Mouse (Mus musculus) induced T-regulatory cell, adult 2 months (primary cell): ENCODE measurements around the gene Flt3l.

Experiments used
- DNase-seq: peaks from one replicate; pipeline ENCODE4 v3.0.0-alpha.2; 2012; ENCODE audit warnings: low read depth

The Flt3l gene

DNA sequence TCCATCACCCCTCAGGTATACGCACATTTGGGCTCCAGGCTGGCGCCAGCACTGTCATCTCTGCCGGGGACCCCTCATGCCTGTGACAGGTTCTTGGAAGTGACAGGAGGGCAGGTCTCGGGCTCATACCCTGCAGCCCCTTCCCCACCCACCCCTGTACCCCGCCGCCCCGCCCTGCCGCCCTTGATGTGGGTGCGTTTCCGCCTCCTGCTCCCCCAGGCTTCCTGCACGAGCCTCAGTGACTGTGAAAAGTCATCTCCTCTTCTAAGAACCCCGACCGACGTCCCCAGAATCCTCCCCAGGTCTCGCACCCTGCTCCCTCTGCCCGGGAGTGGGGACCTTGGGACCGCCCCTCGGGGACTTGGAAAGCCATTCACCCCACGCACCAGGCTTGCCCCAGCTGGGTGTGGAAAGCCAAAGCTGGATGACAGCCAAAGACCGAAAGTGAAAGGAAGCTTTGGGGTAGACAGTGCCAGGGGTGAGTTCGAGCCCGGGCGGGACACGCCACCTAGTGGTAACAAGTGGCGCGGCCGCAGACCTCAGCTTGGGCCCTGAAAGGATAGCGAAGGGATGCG, at the start of gene Flt3l, which contains the start of gene Gm45713:
Gene Flt3l, minus strand, starts transcription at position 440 of the 575 bp plus-strand sequence.
Gene Gm45713, minus strand, starts transcription at position 239 of the 575 bp plus-strand sequence.
- peak; percentile 97 for DNase-seq

DNA sequence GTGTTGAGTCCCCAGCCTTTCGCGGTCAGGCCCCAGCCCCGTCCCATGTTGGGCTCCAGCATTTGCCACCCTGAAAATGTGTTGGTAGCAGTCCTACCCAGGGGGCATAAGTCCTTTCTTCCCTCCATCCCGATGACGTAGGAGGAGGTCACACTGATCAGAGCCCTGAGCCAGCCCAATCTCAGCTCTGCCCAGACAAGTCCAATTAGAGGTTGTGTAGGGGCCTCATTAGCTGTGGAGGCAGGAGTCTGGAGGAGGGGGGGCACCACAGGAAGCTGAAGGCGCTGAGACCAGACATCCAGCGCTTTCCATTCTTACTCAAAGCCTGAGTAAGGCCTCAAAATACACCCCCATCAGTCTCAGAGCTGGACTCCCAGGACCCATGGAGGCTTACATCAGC, 49.7 kb upstream of the Flt3l start:
- no peak for DNase-seq

DNA sequence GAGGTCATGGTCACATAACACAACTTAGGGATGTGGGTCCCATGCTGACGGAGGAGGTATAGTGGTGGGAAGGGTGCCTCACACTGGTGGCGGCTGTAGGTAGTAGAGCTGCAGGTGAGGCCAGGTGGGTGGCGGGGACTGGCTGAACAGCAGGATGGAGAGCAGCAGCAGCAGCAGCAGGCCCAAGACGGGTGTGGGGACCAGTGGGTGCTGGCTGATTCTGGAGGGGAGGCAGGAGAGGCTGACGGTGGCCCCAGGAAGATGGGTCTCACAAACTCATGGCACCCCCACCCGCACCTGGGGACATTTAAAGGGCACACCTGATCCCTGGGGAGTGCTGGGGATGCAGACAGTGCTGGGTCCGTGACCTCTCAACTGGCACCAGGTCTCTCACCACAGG, 47.4 kb upstream of the Flt3l start:
- DNase-seq = no peak

- no peak for DNase-seq
Measured at GRCm38 (mm10) chr7:45182606-45183005, 46.4 kb upstream of the Flt3l start.

GRCm38 (mm10) chr7:45182199-45182601, 46.0 kb upstream of the Flt3l start:
- peak; percentile 93 for DNase-seq

GRCm38 (mm10) chr7:45181540-45181939, 45.3 kb upstream of the Flt3l start:
- peak; percentile 38 for DNase-seq

- no peak for DNase-seq
Measured at GRCm38 (mm10) chr7:45180896-45181477, 44.8 kb upstream of the Flt3l start, which contains the start of gene Pth2. Gene Pth2, plus strand, starts transcription at chr7:45180995.

DNA sequence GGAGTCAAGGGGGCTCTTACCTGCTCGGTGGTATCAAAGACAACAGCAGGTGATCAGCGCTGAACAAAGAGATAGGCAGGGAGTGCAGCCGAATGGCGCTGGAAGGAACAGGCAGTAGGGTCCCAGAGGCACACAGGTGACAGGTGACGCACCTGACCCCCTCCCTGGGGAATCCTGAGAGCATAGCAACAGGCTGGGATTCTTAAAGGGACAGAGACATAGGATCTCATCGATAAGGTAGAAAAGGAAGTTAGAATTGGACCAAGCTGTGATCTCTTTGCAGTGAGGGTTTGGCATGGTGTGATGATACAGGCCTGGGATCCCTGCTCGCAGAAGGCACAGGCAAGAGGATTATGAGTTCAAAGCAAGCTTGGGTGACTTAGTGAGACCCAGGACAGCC, 43.2 kb upstream of the Flt3l start, which contains the start of gene Gfy:
Gene Gfy, minus strand, starts transcription at position 101 of the 400 bp plus-strand sequence.
- no peak for DNase-seq

DNA sequence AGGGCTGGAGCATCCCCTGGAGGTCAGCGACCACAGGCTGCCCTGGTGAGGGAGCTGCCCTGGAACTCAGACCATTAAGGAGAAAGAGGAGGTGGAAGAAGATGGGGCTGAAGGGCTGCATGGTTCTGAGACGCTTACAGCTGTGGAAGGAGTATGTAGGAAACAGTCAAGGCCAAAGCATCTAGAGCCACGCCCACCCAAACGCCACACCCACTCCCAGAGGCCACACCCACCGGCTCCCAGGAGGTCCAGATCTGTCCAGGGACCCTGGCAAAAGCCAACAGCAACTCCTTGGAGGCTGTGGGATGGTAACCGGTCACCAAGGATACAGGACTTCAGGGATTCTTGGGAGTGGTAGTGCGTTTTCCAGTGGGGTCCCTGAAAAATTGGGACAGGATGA, 42.3 kb upstream of the Flt3l start:
- DNase-seq = peak; percentile 36

GRCm38 (mm10) chr7:45176356-45176755, 40.1 kb upstream of the Flt3l start:
- DNase-seq = no peak

DNA sequence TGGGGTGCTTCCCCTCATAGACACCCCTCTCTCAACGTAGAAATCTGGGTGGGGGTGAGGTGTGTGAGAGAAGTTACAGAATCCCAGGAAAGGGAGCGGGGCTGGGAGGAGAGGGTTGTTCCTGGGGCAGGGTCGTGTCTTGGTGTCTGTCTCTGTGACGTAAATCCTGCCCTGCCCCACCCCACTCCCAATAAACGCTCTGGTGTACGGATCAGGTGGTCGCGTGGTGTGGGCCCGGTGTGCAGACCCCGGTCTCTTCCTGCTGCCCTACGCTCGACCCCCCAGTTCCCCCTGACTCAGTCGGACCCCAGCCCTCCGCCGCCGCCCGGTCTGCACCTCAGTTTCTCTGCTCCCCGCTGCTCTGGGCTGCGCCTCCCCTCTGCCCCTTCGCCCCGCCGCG, 39.7 kb upstream of the Flt3l start:
- no peak for DNase-seq

GRCm38 (mm10) chr7:45175398-45175797, 39.2 kb upstream of the Flt3l start:
- DNase-seq = no peak

GRCm38 (mm10) chr7:45174567-45175280, 38.5 kb upstream of the Flt3l start:
- DNase-seq = no peak

DNA sequence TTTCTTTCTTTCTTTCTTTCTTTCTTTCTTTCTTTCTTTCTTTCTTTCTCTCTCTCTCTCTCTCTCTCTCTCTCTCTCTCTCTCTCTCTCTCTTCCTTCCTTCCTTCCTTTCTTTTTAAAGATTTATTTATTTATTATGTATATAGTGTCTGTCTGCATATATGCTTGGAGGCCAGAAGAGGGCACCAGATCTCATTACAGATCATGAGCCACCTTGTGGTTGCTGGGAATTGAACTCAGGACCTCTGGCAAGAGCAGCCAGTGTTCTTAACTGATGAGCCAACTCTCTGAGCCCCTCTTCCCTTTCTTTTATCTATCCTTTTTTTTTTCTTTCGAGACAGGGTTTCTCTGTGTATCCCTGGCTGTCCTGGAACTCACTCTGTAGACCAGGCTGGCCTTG, 37.5 kb upstream of the Flt3l start:
- peak; percentile 80 for DNase-seq

- peak; percentile 75 for DNase-seq
Measured at GRCm38 (mm10) chr7:45172974-45173373, 36.7 kb upstream of the Flt3l start.

DNA sequence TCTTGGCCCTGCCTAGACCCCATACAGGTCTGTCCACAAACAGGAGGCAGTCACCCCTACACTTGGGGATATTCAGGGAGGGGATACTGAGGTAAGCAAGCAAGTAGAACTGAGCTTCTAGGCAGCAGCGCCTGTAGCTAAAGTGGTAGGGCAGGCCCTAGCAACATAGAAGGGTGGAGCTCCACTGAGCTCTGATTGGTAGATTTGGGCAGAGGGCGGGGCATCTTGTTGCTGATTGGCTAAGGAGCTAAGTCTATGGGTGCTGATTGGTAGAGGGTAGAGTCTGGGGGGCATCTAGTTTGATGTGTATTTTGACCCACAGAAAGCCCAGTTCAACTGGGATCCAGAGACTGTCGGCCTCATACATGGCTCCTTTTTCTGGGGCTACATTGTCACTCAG, 33.3 kb upstream of the Flt3l start:
- peak; percentile 47 for DNase-seq

DNA sequence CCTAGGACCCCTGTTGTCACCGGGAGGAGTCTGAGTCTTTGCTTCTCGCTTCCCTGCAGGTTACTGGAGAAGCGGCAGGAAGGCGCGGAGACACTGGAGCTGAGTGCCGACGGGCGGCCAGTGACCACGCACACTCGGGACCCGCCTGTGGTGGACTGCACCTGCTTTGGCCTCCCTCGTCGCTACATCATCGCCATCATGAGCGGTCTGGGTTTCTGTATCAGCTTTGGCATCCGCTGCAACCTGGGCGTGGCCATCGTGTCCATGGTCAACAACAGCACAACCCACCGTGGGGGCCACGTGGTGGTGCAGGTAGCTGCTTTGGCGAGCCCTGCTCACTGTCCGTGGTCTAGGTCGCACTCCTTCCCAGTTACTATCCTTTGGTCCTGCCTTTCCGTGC, 32.4 kb upstream of the Flt3l start:
- DNase-seq = no peak

GRCm38 (mm10) chr7:45167761-45168445, 31.7 kb upstream of the Flt3l start:
- no peak for DNase-seq

GRCm38 (mm10) chr7:45166950-45167401, 30.7 kb upstream of the Flt3l start:
- DNase-seq = no peak

GRCm38 (mm10) chr7:45165701-45166100, 29.5 kb upstream of the Flt3l start:
- DNase-seq = no peak

DNA sequence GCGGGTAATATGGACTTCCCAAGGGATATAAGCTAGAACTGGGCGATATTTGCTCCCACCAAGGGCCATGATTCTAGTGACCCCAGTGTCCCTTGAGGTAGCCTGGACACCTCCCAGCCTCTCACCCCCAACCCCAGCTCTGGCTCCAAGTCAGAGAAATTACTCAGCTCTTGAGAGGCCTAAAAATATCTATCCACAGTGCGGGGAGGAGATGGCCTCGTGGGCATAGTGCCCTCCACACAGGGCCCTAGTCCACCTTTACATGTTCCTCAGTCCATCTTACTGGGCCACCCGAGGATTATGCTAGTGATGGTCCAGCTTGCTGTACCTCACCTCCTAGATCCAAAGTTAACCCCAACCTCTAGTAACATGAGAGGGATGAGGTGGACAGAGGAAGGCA, 28.6 kb upstream of the Flt3l start:
- DNase-seq = no peak

GRCm38 (mm10) chr7:45163735-45164490, 27.7 kb upstream of the Flt3l start, which contains the start of gene Slc17a7:
Gene Slc17a7, plus strand, starts transcription at chr7:45163949.
- DNase-seq = peak; percentile 73
